8 mouse cellular contexts compared by ENCODE assay signal in the genomic region with DNA sequence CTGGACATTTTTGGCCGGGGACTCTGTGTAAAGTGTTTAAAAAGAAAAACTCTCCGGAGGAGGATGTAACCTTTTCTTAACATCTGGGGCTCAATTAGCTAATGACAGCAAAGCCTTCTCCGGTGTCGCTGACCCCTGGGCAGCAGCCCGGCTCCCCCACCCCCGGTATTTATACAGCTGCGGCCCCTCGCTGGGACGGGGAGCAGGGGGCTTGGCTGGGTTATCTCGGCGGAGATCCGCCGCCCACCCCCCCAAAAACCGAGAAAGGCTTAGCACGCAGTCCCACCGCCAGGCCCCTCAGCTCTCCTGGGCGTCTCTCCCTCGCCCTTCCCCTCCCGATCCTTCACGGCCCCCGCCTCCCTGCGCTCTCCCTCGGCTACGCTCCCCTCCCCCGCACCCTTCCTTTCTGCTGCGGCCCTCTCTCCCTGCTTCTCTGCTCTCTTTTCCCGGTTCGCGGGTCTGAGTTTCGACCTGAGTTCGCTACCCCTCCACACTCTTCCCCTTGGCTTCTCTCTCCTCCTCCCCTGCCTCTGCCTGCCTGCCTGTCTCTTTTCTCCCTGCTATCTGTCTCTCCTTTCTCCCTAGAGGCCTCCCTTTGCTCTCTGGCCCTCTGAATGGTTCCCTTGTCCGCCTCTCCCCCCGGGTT. TPM values are rescaled to one million over a fixed set of nuclear protein-coding genes. Genes with fewer than 3 reads are reported as not detected.
A peak's percentile ranks its signal among the peaks of the same experiment; 100 is the strongest.
DNase-seq lines count a peak whose midpoint lies in the region; ATAC-seq lines count a peak whose summit lies in the region.

No protein-coding gene starts in this region.

- peak overlapping the region; percentile 58 for H3K9ac ChIP-seq in kidney, embryonic 14.5 days (ENCODE audit: low read depth, low read length)
- peak overlapping the region; percentile 42 for H3K9ac ChIP-seq in midbrain, embryonic 12.5 days (replicated peaks)

- H3K4me2 ChIP-seq in kidney, embryonic 14.5 days (replicated peaks; ENCODE audit: low read depth, low read length) = peak overlapping the region; percentile 87
- H3K4me2 ChIP-seq in midbrain, embryonic 12.5 days (replicated peaks) = peak overlapping the region; percentile 72

- peaks cover 47% of the 10 kb centered on the region for H3K27me3 ChIP-seq in kidney, embryonic 14.5 days (ENCODE audit: control insufficient read depth, insufficient read depth, low read length)
- H3K27me3 ChIP-seq in midbrain, embryonic 12.5 days = peaks cover 88% of the 10 kb centered on the region

- DNase-seq in kidney, adult 18-20 months = no peak
- peak; percentile 61 for DNase-seq in adrenal gland, postnatal 10 days
- DNase-seq in forelimb bud, embryonic 11.5 days (ENCODE audit: low read depth, low spot score) = peak; percentile 56
- DNase-seq in kidney, postnatal 25 days = peak; percentile 20 to 52
- DNase-seq in testis, postnatal 10 days (ENCODE audit: low spot score) = peak; percentile 78
- no peak for DNase-seq in T-cell, adult 2 months (ENCODE audit: low spot score)

- no peaks in the 10 kb centered on the region for H3K36me3 ChIP-seq in kidney, embryonic 14.5 days (ENCODE audit: control insufficient read depth, insufficient read depth, low read length)
- no peaks in the 10 kb centered on the region for H3K36me3 ChIP-seq in midbrain, embryonic 12.5 days

- no peaks in the 10 kb centered on the region for H3K9me3 ChIP-seq in kidney, embryonic 14.5 days (ENCODE audit: control insufficient read depth, low read length)
- no peaks in the 10 kb centered on the region for H3K9me3 ChIP-seq in midbrain, embryonic 12.5 days

- peak; percentile 63 for ATAC-seq in kidney, embryonic 14.5 days (ENCODE audit: low FRiP score, low TSS enrichment)
- peak; percentile 24 for ATAC-seq in midbrain, embryonic 12.5 days (ENCODE audit: low FRiP score, low read depth)

- WGBS in kidney, embryonic 14.5 days = under 1% methylated on average over 32 of the region's 33 CpGs
- under 1% methylated on average over 32 of the region's 33 CpGs for WGBS in midbrain, embryonic 12.5 days

- H3K4me3 ChIP-seq in kidney, embryonic 14.5 days (ENCODE audit: low read length) = peak overlapping the region; percentile 38
- H3K4me3 ChIP-seq in midbrain, embryonic 12.5 days = peak overlapping the region; percentile 40

- H3K4me1 ChIP-seq in kidney, embryonic 14.5 days (ENCODE audit: control insufficient read depth, insufficient read depth, low read length) = peaks cover 31% of the 10 kb centered on the region
- H3K4me1 ChIP-seq in midbrain, embryonic 12.5 days = peaks cover 43% of the 10 kb centered on the region

- H3K27ac ChIP-seq in kidney, embryonic 14.5 days (ENCODE audit: low read depth, low read length) = 0 out of 2 replicates have a peak overlapping the region, but pooled peaks have one; percentile 51
- peak overlapping the region; percentile 16 for H3K27ac ChIP-seq in midbrain, embryonic 12.5 days (replicated peaks)

RNA-seq across cellular contexts. Expression of a gene that starts 42.0 kb away (rescaled TPM):
- 8.0 and 12.8 TPM in 2 replicates for polyA plus RNA-seq in kidney, embryonic 14.5 days (2014; fragmentation: Nextera tagmentation; extraction: Ambion mirVana)
- total RNA-seq in adrenal gland, postnatal 10 days (2021) = 1 to 10 TPM; 3.9 to 4.6 TPM
- polyA plus RNA-seq in midbrain, embryonic 12.5 days (2016; fragmentation: Nextera tagmentation; extraction: Ambion mirVana) = 23.6 and 24.2 TPM in 2 replicates

Comparison
In these comparisons a context has a peak if more than half of its experiments do, and no peak if none do; other contexts are left out.
1. DNase-seq: peak in adrenal gland, postnatal 10 days (single experiment), forelimb bud, embryonic 11.5 days (single experiment), kidney, postnatal 25 days (2 of 2) and testis, postnatal 10 days (single experiment); none in kidney, adult 18-20 months (single experiment) and T-cell, adult 2 months (single experiment).